Mouse (Mus musculus) C2C12 (cell line): ENCODE data around the gene Spag16. TPM values are rescaled to one million over a fixed set of nuclear protein-coding genes. Genes with fewer than 3 reads are reported as not detected.

Experiments
- H3K27me3 ChIP-seq: one replicate; pipeline ENCODE4 v1.6.1; 2011; ENCODE audit not compliant: control insufficient read depth, insufficient read depth, insufficient read length
- H3K36me3 ChIP-seq: one replicate; pipeline ENCODE4 v1.6.1; 2011; ENCODE audit not compliant: control insufficient read depth, insufficient read depth
- H3K4me3 ChIP-seq: one replicate; pipeline ENCODE4 v1.5.1; 2011; ENCODE audit warnings: mild to moderate bottlenecking, control low read depth; ENCODE audit not compliant: poor library complexity, insufficient read depth, severe bottlenecking
- H3K79me2 ChIP-seq: one replicate; pipeline ENCODE4 v1.6.1; 2011; ENCODE audit not compliant: control insufficient read depth, insufficient read depth
- H3K79me3 ChIP-seq: one replicate; pipeline ENCODE4 v1.6.1; 2011; ENCODE audit warnings: low read depth, control low read depth
- H3ac ChIP-seq: one replicate; pipeline ENCODE3; 2011; ENCODE audit warnings: low read depth; ENCODE audit not compliant: control insufficient read depth, insufficient read length
- CEBPB ChIP-seq: IDR thresholded peaks from one replicate; pipeline ENCODE4 v1.6.1; 2011; ENCODE audit warnings: low read depth, mild to moderate bottlenecking, control low read depth, moderate library complexity
- CTCF ChIP-seq: IDR thresholded peaks from one replicate; pipeline ENCODE4 v1.5.1; 2011; ENCODE audit not compliant: control insufficient read depth, insufficient read depth, insufficient read length
- FOSL1 ChIP-seq: IDR thresholded peaks from one replicate; pipeline ENCODE4 v1.8.0; 2011; ENCODE audit warnings: mild to moderate bottlenecking, low read length; ENCODE audit not compliant: poor library complexity, insufficient read depth, severe bottlenecking
- MAX ChIP-seq: IDR thresholded peaks from one replicate; pipeline ENCODE4 v1.6.1; 2011; ENCODE audit warnings: mild to moderate bottlenecking, control low read depth
- MYOD1 ChIP-seq: IDR thresholded peaks from one replicate; pipeline ENCODE4 v1.6.1; 2011; ENCODE audit warnings: low read depth; ENCODE audit not compliant: control insufficient read depth, insufficient read length
- MYOG ChIP-seq: IDR thresholded peaks from one replicate; pipeline ENCODE4 v1.6.1; 2011; ENCODE audit not compliant: control insufficient read depth, insufficient read length; ENCODE audit errors: extremely low read depth
- USF1 ChIP-seq: IDR thresholded peaks from one replicate; pipeline ENCODE4 v1.6.1; 2011; ENCODE audit warnings: low read depth, mild to moderate bottlenecking, control low read depth, moderate library complexity
- polyA plus RNA-seq: library from polyadenylated mRNA; unstranded; fragments of >200 nt; fragmentation: generic; extraction: Trizol; gene quantifications from one replicate; pipeline ENCODE4 v1.2.1, GENCODE M21; 2012; ENCODE audit warnings: missing spikeins

Spag16 gene
- polyA plus RNA-seq, 1 experiment: not detected

DNA sequence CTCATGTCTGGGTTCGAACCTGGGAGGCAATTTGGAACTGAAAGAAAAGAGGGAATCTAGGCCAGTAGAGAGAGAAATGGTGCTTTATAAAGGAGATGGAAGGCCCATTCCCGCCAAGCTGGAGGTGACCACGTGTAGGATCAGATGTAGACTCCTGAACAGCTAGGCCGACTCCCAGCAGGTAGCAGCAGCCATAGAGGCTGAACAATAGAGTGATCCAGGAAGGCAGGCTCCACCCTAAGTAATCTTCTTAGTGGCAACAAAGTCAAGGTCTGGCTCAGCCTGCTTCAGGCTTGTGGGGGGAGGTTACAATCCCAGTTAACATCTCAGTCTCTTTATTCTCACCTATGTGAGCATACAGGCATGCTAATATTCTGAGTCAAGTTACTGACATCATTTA lies 494.2 kb downstream of the Spag16 start:
- H3K36me3 ChIP-seq: no peaks in the 10 kb centered on the region
- H3K27me3 ChIP-seq: no peaks in the 10 kb centered on the region
- H3K79me2 ChIP-seq: no peaks in the 10 kb centered on the region
- TF ChIP-seq MYOD1 (no peak), FOSL1 (no peak), USF1 (no peak), MAX (no peak), CTCF (no peak), CEBPB (no peak), MYOG (no peak)
- H3K79me3 ChIP-seq: no peaks in the 10 kb centered on the region
- no peak overlapping the region for H3ac ChIP-seq
- no peak overlapping the region for H3K4me3 ChIP-seq

DNA sequence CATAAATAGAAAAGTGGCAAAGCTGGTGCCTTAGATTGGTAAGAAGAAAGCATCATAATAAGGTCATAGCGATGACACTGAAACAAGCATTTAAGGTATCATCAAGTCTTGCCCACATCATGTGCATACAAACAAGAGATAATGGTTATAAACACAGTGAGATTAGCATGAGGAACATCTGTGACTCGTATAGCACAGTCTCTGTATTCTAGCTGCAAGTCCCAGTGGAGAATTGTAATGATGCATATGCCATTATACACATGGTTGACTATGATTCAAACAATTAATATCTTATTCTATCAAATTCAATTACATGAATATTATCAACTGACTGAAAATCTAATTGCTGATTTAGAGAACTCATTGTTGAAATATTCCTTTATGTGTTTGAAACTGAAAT lies 519.4 kb downstream of the Spag16 start:
- Histone ChIP-seq H3K4me3 (no peak overlapping the region), H3K36me3 (no peaks in the 10 kb centered on the region), H3K79me3 (no peaks in the 10 kb centered on the region), H3K79me2 (no peaks in the 10 kb centered on the region), H3ac (no peak overlapping the region), H3K27me3 (no peaks in the 10 kb centered on the region)
- TF ChIP-seq MYOD1 (no peak), MYOG (no peak), MAX (no peak), USF1 (no peak), CEBPB (no peak), CTCF (no peak), FOSL1 (no peak)

DNA sequence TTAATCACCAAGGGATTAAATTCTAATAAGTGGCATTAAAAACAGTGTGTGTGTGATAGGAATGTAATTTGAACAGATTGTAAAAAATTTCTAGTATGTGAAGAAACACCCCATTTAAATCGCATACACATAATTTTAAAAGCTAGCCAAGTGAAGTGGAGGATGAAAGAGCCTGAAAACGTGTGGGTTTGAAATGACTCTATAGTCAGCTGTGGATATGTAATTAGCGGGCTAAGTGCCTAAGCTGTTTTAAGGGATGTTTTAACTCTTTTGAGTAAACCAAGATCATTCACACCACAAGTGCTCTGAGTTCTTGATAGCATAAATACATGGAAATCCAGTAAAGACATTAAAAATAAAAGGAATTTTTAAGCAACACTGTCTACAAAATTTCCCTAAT lies 524.6 kb downstream of the Spag16 start:
- H3K4me3 ChIP-seq: no peak overlapping the region
- H3K79me3 ChIP-seq: no peaks in the 10 kb centered on the region
- H3K79me2 ChIP-seq: no peaks in the 10 kb centered on the region
- no peaks in the 10 kb centered on the region for H3K27me3 ChIP-seq
- no peak overlapping the region for H3ac ChIP-seq
- H3K36me3 ChIP-seq: no peaks in the 10 kb centered on the region
- TF ChIP-seq MYOG (no peak), MYOD1 (no peak), FOSL1 (no peak), CEBPB (no peak), CTCF (no peak), MAX (no peak), USF1 (no peak)

DNA sequence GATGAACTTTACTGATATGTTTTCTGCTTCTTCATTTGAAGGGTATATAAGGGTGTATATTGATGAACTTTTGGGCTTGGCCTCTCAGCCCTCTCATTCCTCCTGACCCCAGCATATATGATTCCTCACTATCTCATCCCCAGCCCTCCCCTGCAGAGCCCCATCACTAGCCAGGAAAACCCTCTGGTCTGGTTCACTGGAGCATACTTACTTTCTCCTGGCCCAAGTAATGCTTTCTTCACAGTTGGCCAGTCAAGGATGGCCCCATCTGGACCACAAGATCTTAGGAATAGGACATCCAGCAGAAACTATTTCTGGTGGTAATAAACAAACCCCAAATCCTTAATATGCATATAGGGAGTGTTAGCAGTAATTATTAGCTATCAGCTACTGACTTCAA lies 527.2 kb downstream of the Spag16 start:
- no peak overlapping the region for H3ac ChIP-seq
- no peak for TF ChIP-seq CEBPB
- TF ChIP-seq FOSL1: no peak
- no peak overlapping the region for H3K4me3 ChIP-seq
- no peaks in the 10 kb centered on the region for H3K36me3 ChIP-seq
- H3K27me3 ChIP-seq: no peaks in the 10 kb centered on the region
- H3K79me3 ChIP-seq: no peaks in the 10 kb centered on the region
- H3K79me2 ChIP-seq: no peaks in the 10 kb centered on the region

DNA sequence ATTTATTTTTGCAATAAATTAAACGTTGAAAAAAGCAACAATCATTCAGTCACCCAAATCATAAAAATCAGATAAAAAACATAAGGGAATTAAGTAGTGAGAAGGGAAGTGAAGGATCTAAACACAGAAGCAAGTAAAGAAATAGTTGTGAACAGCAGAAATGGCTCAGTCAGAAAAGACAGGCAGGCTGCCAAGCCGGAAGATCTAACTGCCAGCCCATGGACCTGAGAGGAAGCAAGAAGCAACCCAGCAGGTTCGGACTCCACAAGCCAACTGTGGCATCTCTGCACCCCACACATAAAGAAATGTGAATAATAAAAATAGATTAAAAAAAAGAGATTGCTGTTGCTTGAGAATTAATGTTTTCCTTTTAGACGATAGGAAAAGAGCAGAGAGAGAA lies 545.0 kb downstream of the Spag16 start:
- no peaks in the 10 kb centered on the region for H3K79me3 ChIP-seq
- no peaks in the 10 kb centered on the region for H3K79me2 ChIP-seq
- H3K4me3 ChIP-seq: no peak overlapping the region
- no peak for TF ChIP-seq USF1
- TF ChIP-seq MYOD1: no peak
- no peak for TF ChIP-seq CEBPB
- TF ChIP-seq MAX: no peak
- TF ChIP-seq CTCF: no peak
- no peak for TF ChIP-seq MYOG
- TF ChIP-seq FOSL1: no peak
- H3K36me3 ChIP-seq: no peaks in the 10 kb centered on the region
- no peak overlapping the region for H3ac ChIP-seq
- H3K27me3 ChIP-seq: no peaks in the 10 kb centered on the region

DNA sequence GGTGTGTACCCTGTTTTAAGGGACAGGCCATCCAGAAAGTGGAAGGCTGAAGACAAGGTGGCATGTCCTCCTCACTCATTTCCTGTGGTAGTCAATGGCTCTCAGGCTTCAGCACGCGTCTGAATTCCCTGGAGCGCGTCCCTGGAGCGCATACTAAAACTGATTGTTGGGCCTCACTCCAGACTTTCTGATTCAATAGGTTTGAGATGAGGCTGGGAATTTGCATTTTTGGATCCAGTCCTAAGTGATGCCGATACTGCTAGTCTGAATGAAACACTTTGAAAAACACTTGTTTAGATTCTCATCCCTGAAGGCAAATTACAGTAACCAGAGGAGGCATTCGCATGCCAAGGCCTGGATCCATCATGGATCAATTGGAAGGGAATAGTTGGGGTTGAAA lies 553.3 kb downstream of the Spag16 start:
- H3K4me3 ChIP-seq: no peak overlapping the region
- H3K27me3 ChIP-seq: no peaks in the 10 kb centered on the region
- TF ChIP-seq MYOG: no peak
- TF ChIP-seq MYOD1: no peak
- TF ChIP-seq CEBPB: no peak
- no peak for TF ChIP-seq CTCF
- H3ac ChIP-seq: no peak overlapping the region
- H3K36me3 ChIP-seq: no peaks in the 10 kb centered on the region
- no peaks in the 10 kb centered on the region for H3K79me3 ChIP-seq
- H3K79me2 ChIP-seq: no peaks in the 10 kb centered on the region
